Mouse (Mus musculus): ENCODE data around the gene Mrpl1. TPM values are rescaled to one million over a fixed set of nuclear protein-coding genes. Genes with fewer than 3 reads are reported as not detected.

The Mrpl1 gene
- polyA plus RNA-seq, 2 experiments: 11.4 to 17.5 TPM

DNA sequence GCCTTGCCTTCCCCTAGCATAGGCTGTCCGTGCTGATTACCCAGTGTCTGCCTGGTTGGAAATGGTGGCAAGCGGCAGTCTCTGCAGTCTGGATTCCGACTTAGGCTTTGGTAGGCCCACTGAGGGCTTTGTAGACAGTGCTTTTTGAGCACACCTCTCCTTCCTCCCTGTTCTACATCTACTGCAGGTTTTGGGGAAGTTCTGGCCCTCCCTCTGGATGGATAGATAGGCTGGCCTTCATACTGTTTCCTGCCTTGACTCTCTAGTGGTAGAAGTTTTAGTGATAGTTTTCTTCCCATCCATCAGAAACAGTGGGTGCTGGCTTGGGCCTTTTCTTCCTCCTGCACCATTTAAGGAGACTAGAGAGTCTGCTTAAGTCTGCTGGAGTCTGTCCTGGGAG is 9.4 kb downstream of the Mrpl1 start:
- DNase-seq (ENCODE audit: low spot score) (no peak), ATAC-seq (ENCODE audit: low FRiP score, low read depth) (no peak)
- H3K27ac ChIP-seq (replicated peaks; ENCODE audit: low read depth, low read length): no peak overlapping the region
- H3K4me3 ChIP-seq (replicated peaks; ENCODE audit: low read length): no peak overlapping the region
- H3K4me1 ChIP-seq (ENCODE audit: control insufficient read depth, insufficient read depth, low read length): no peaks in the 10 kb centered on the region
- H3K27me3 ChIP-seq (ENCODE audit: control insufficient read depth, insufficient read depth, low read length): no peaks in the 10 kb centered on the region
- no peak for TF ChIP-seq POLR2A (IDR thresholded peaks at IDR 0.05; ENCODE audit: borderline replicate concordance, extremely low read depth, insufficient read depth, insufficient read length)
- 82% methylated on average over 3 of the region's 3 CpGs for WGBS
- H3K9me3 ChIP-seq (ENCODE audit: control insufficient read depth, low read length): no peaks in the 10 kb centered on the region
- H3K9ac ChIP-seq (ENCODE audit: low read depth, low read length, severe bottlenecking): no peak overlapping the region
- no peak overlapping the region for H3K4me2 ChIP-seq (replicated peaks; ENCODE audit: low read depth, low read length, severe bottlenecking)
- peaks cover 6% of the 10 kb centered on the region; the same call in 1 of the 2 replicates for H3K36me3 ChIP-seq (ENCODE audit: control insufficient read depth, insufficient read depth, low read length)

DNA sequence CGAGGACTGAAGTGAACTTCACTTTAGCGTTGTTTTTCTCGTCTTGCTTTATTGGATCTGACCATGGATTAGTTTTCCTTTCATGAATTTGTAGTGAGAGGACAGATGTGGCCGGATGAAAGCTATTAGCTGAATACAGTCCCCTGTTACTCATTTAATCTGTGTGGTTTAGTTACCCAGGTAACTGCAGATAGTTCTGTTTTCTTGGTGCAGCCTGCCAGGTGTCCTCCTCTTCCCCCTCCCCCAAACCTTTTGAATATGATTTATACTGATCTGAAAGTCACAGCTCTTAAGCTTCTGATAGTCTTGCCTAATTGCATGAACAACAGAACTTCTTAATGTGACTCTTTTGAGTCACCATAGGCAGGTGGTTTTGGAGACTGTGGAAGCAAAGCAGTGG is 10.2 kb downstream of the Mrpl1 start:
- Histone ChIP-seq H3K27ac (replicated peaks; ENCODE audit: low read depth, low read length) (no peak overlapping the region), H3K9me3 (ENCODE audit: control insufficient read depth, low read length) (no peaks in the 10 kb centered on the region), H3K9ac (ENCODE audit: low read depth, low read length, severe bottlenecking) (no peak overlapping the region), H3K27me3 (ENCODE audit: control insufficient read depth, insufficient read depth, low read length) (no peaks in the 10 kb centered on the region), H3K4me2 (replicated peaks; ENCODE audit: low read depth, low read length, severe bottlenecking) (no peak overlapping the region), H3K4me1 (ENCODE audit: control insufficient read depth, insufficient read depth, low read length) (no peaks in the 10 kb centered on the region), H3K4me3 (replicated peaks; ENCODE audit: low read length) (no peak overlapping the region), H3K36me3 (ENCODE audit: control insufficient read depth, insufficient read depth, low read length) (0 out of 2 replicates have a peak, but pooled peaks cover 4% of the 10 kb centered on the region)
- TF ChIP-seq POLR2A (IDR thresholded peaks at IDR 0.05; ENCODE audit: borderline replicate concordance, extremely low read depth, insufficient read depth, insufficient read length): no peak
- 70% methylated on average over 4 of the region's 4 CpGs for WGBS
- no peak for ATAC-seq (ENCODE audit: low FRiP score, low read depth)
- DNase-seq (ENCODE audit: low spot score): no peak

DNA sequence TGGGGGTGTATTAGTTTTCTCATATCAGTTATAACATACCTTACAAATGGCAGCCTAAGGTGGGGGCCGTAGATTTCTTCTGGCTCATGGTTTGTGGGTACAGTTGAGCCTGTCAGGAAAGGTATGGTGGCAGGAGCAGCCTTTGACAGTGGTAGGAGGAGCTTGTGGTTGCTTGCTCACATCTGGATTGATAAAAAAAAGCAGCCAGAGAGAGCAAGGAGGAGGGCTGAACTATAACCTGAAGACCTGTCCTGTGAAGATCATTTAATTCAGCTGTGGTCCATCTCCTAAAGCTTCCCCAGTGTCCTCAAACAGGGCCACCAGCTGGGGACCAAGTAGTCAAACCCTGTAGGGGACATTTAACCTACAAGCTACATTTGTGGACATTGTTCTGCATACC is 12.0 kb downstream of the Mrpl1 start:
- TF ChIP-seq POLR2A (IDR thresholded peaks at IDR 0.05; ENCODE audit: borderline replicate concordance, extremely low read depth, insufficient read depth, insufficient read length): no peak
- no peak for ATAC-seq (ENCODE audit: low FRiP score, low read depth)
- no peak overlapping the region for H3K4me2 ChIP-seq (replicated peaks; ENCODE audit: low read depth, low read length, severe bottlenecking)
- DNase-seq (ENCODE audit: low spot score): no peak
- peaks cover 8% of the 10 kb centered on the region for H3K36me3 ChIP-seq (ENCODE audit: control insufficient read depth, insufficient read depth, low read length)
- no peaks in the 10 kb centered on the region for H3K4me1 ChIP-seq (ENCODE audit: control insufficient read depth, insufficient read depth, low read length)
- no peak overlapping the region for H3K4me3 ChIP-seq (replicated peaks; ENCODE audit: low read length)
- WGBS: 86% methylated on average over 1 of the region's 1 CpGs
- no peak overlapping the region for H3K27ac ChIP-seq (replicated peaks; ENCODE audit: low read depth, low read length)
- H3K27me3 ChIP-seq (ENCODE audit: control insufficient read depth, insufficient read depth, low read length): no peaks in the 10 kb centered on the region
- no peak overlapping the region for H3K9ac ChIP-seq (ENCODE audit: low read depth, low read length, severe bottlenecking)
- H3K9me3 ChIP-seq (ENCODE audit: control insufficient read depth, low read length): no peaks in the 10 kb centered on the region

DNA sequence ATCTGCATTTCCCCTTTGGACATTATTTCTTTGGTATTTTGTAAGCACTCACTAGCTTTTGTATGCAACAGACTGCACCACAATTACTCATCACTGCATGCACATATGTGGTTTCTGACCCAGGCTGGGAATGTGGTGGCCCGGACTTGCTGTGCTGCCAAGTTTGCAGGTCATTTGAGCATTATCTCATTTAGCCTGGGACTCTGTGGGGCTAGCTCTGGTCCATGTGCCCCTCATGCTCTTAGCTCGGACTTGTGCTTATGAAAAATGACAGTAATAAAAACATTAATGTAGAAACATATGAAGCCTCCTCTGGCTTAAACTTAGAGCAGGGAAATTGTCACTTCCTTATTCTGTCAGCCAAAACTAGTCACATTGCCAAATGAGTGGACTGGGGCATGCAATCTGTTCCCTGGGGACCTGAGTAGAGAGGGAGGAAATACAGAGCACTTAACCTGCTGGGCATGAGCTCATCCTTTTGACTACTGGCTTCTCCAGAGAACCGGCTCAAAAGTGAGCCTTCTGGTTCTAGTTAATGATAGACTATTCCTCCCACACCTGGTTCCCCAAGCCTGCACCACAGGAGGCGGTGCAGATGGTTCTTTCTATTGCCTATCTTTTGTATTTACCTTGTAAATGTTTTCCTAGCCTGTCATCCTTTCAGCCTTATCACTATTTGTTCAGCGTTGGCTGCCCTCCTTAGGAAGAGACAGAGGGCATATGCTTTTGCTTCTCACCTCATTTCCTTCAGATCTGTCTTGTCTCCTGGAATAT is 12.7 kb downstream of the Mrpl1 start:
- TF ChIP-seq POLR2A (IDR thresholded peaks at IDR 0.05; ENCODE audit: borderline replicate concordance, extremely low read depth, insufficient read depth, insufficient read length): no peak
- H3K27ac ChIP-seq (replicated peaks; ENCODE audit: low read depth, low read length): no peak overlapping the region
- no peaks in the 10 kb centered on the region for H3K27me3 ChIP-seq (ENCODE audit: control insufficient read depth, insufficient read depth, low read length)
- ATAC-seq (ENCODE audit: low FRiP score, low read depth) (no peak), DNase-seq (ENCODE audit: low spot score) (no peak)
- H3K4me3 ChIP-seq (replicated peaks; ENCODE audit: low read length): no peak overlapping the region
- H3K4me2 ChIP-seq (replicated peaks; ENCODE audit: low read depth, low read length, severe bottlenecking): no peak overlapping the region
- H3K4me1 ChIP-seq (ENCODE audit: control insufficient read depth, insufficient read depth, low read length): no peaks in the 10 kb centered on the region
- peaks cover 12% of the 10 kb centered on the region for H3K36me3 ChIP-seq (ENCODE audit: control insufficient read depth, insufficient read depth, low read length)
- WGBS: 74% methylated on average over 5 of the region's 5 CpGs
- H3K9me3 ChIP-seq (ENCODE audit: control insufficient read depth, low read length): no peaks in the 10 kb centered on the region
- no peak overlapping the region for H3K9ac ChIP-seq (ENCODE audit: low read depth, low read length, severe bottlenecking)

DNA sequence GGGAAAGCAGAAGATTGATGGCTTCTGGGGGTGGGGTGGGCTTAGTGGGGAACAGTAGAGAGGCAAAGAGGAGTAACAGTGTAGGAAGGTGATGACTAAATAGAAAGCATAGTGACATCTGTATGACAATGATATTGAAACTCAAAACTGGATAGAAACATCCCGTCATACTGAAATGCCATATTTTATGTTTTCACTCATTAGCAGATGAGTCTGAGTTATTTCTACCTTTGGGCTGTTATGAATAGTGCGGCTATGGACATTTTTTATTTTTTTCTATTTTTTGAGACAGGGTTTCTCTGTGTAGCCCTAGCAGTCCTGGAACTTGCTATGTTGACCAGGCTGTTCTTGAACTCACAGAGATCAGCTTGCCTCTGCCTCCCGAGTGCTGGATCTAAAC is 13.7 kb downstream of the Mrpl1 start:
- no peak overlapping the region for H3K9ac ChIP-seq (ENCODE audit: low read depth, low read length, severe bottlenecking)
- no peak overlapping the region for H3K4me2 ChIP-seq (replicated peaks; ENCODE audit: low read depth, low read length, severe bottlenecking)
- WGBS: 94% methylated on average over 3 of the region's 3 CpGs
- no peaks in the 10 kb centered on the region for H3K9me3 ChIP-seq (ENCODE audit: control insufficient read depth, low read length)
- H3K27ac ChIP-seq (replicated peaks; ENCODE audit: low read depth, low read length): no peak overlapping the region
- ATAC-seq (ENCODE audit: low FRiP score, low read depth): no peak
- H3K4me3 ChIP-seq (replicated peaks; ENCODE audit: low read length): no peak overlapping the region
- H3K4me1 ChIP-seq (ENCODE audit: control insufficient read depth, insufficient read depth, low read length): no peaks in the 10 kb centered on the region
- peaks cover 15% of the 10 kb centered on the region for H3K36me3 ChIP-seq (ENCODE audit: control insufficient read depth, insufficient read depth, low read length)
- no peak for DNase-seq (ENCODE audit: low spot score)
- no peak for TF ChIP-seq POLR2A (IDR thresholded peaks at IDR 0.05; ENCODE audit: borderline replicate concordance, extremely low read depth, insufficient read depth, insufficient read length)
- H3K27me3 ChIP-seq (ENCODE audit: control insufficient read depth, insufficient read depth, low read length): no peaks in the 10 kb centered on the region
